Mouse (Mus musculus): ENCODE data around the gene Igf2bp3.

- TF ChIP-seq CTCF (IDR thresholded peaks at IDR 0.05; ENCODE audit: low read depth, low read length) (no peak), EP300 (IDR thresholded peaks at IDR 0.05; ENCODE audit: insufficient read depth, low read depth, low read length) (no peak), POLR2A (IDR thresholded peaks at IDR 0.05; ENCODE audit: insufficient read depth, low read length) (no peak)
These were observed 117.8 kb downstream of the Igf2bp3 start for GRCm38 (mm10) chr6:49096933-49097461.
